Mouse (Mus musculus) stomach, embryonic 16.5 days (tissue): Measurements from ENCODE around the gene Gfpt2. TPM values are rescaled to one million over a fixed set of nuclear protein-coding genes. Genes with fewer than 3 reads are reported as not detected.
A peak's percentile ranks its signal among the peaks of the same experiment; 100 is the strongest.

Experiments used
- ATAC-seq: fragments of 200-750 bp; cut with Nextera tagmentation; 2 replicates; pipeline ENCODE4 v1.8.0; 2017; ENCODE audit warnings: moderate number of reproducible peaks, moderate TSS enrichment; ENCODE audit not compliant: insufficient read depth, low FRiP score
- H3K27ac ChIP-seq: fragments of 300-500 bp; sonication (generic); 2 replicates; pipeline ENCODE4 v1.5.1; 2014; ENCODE audit warnings: low read length
- H3K27me3 ChIP-seq: fragments of 300-500 bp; sonication (generic); 2 replicates; pipeline ENCODE4 v1.6.1; 2014; ENCODE audit warnings: low read length, control low read depth, mixed read lengths; ENCODE audit not compliant: control insufficient read depth, insufficient read depth
- H3K36me3 ChIP-seq: fragments of 300-500 bp; sonication (generic); 2 replicates; pipeline ENCODE4 v1.6.1; 2014; ENCODE audit warnings: low read length; ENCODE audit not compliant: control insufficient read depth, insufficient read depth
- H3K4me1 ChIP-seq: fragments of 300-500 bp; sonication (generic); 2 replicates; pipeline ENCODE4 v1.6.1; 2014; ENCODE audit warnings: low read length, control low read depth, mixed read lengths; ENCODE audit not compliant: control insufficient read depth, insufficient read depth
- H3K4me2 ChIP-seq: fragments of 300-500 bp; sonication (generic); 2 replicates; pipeline ENCODE4 v1.6.1; 2014; ENCODE audit warnings: low read depth, low read length, mixed read lengths
- H3K4me3 ChIP-seq: fragments of 300-500 bp; sonication (generic); replicated peaks from 2 replicates; pipeline ENCODE4 v1.5.1; 2014; ENCODE audit warnings: mild to moderate bottlenecking, low read length
- H3K9ac ChIP-seq: fragments of 300-500 bp; sonication (generic); 2 replicates; pipeline ENCODE4 v1.6.1; 2014; ENCODE audit warnings: low read length
- H3K9me3 ChIP-seq: fragments of 300-500 bp; sonication (generic); replicated peaks from 2 replicates; pipeline ENCODE4 v1.6.1; 2016; ENCODE audit warnings: low read length, control low read depth; ENCODE audit not compliant: control insufficient read depth
- WGBS: fragments of 180-500 bp; shearing (Covaris S2); extraction: QIAGEN DNeasy Blood & Tissue Kit; methylation state at CpG from one replicate; pipeline ENCODE4 v1.1.7; 2014; 5-methylcytosine and 5-hydroxymethylcytosine counted together
- polyA plus RNA-seq: library from polyadenylated mRNA; unstranded; fragments of >200 nt; fragmentation: Nextera tagmentation; extraction: Ambion mirVana; gene quantifications from 2 replicates; pipeline ENCODE4 v1.2.1, GENCODE M21; 2015

Gfpt2 gene
- polyA plus RNA-seq, 1 experiment from 2014 or later = 9.4 TPM

DNA sequence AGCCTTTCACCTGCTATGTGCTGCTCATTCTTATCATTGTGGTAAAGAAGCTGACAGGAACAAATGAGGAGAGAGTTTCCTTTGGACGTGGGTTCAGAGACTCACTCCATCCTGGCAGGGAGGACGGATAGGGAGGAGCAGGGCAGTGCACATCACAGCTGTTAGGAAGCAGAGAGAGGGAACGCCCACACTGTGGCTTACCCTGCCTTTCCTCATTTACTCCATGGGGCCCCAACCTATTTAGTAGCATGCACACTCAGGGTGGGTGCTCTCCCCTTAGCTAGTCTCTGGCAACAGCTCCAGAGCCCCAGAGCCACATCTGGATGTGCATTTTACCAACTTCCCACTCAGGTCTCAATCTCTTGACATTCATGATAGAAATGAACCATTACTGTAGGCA, 48.7 kb downstream of the Gfpt2 start:
- H3K27me3 ChIP-seq = no peaks in the 10 kb centered on the region
- no peak overlapping the region for H3K9ac ChIP-seq
- H3K4me3 ChIP-seq = no peak overlapping the region
- H3K9me3 ChIP-seq = no peaks in the 10 kb centered on the region
- H3K27ac ChIP-seq = no peak overlapping the region
- no peak for ATAC-seq
- H3K36me3 ChIP-seq = no peaks in the 10 kb centered on the region
- H3K4me1 ChIP-seq = peaks cover 14% of the 10 kb centered on the region
- WGBS = 42% methylated on average over 3 of the region's 3 CpGs
- H3K4me2 ChIP-seq = no peak overlapping the region

DNA sequence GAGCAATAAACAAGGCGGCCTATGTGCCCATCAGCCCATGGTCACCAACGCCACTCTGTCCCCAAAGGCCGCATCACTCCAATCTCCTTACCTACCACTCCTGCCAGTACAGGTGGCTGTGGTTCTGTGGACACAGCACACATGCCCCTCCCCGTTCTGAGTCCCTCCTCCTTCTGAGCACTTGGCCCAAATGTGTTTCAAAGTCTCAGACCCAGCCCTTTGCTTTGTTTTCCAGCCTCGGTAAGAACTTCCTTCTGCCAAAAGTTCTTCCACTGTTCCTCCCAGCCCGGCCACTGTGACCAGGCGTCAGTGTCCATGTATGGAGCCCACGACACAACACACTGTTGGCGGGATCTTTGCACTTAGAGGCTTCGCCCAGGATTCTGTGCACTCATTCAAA, 50.3 kb downstream of the Gfpt2 start:
- no peaks in the 10 kb centered on the region for H3K9me3 ChIP-seq
- WGBS = 83% methylated on average over 10 of the region's 10 CpGs
- H3K9ac ChIP-seq = no peak overlapping the region
- no peaks in the 10 kb centered on the region for H3K27me3 ChIP-seq
- H3K4me1 ChIP-seq = peaks cover 21% of the 10 kb centered on the region
- H3K36me3 ChIP-seq = no peaks in the 10 kb centered on the region
- no peak for ATAC-seq
- H3K27ac ChIP-seq = no peak overlapping the region
- no peak overlapping the region for H3K4me2 ChIP-seq
- H3K4me3 ChIP-seq = no peak overlapping the region

DNA sequence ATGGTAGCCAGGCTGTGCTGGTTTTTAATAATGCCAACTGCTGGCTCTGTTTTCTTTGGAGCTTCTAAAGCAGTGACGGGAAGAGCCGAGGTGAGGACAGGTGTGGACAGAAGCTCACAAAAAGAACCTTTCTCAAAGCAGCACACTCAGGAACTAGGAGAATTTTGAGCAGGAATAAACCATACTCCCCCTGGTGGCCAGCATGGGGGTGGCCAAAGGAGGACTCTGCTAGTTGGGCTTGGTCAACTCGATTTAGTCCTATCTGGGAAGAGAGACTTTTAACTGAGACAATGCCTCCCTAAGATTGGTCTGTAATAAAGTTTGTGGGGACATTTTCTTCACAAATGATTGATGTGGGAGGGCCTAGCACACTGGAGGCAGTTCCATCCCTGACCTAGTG, 51.0 kb downstream of the Gfpt2 start:
- H3K36me3 ChIP-seq = no peaks in the 10 kb centered on the region
- no peak overlapping the region for H3K4me3 ChIP-seq
- no peaks in the 10 kb centered on the region for H3K27me3 ChIP-seq
- no peak overlapping the region for H3K9ac ChIP-seq
- no peak overlapping the region for H3K27ac ChIP-seq
- no peak overlapping the region for H3K4me2 ChIP-seq
- no peak for ATAC-seq
- peaks cover 21% of the 10 kb centered on the region for H3K4me1 ChIP-seq
- 38% methylated on average over 3 of the region's 3 CpGs for WGBS
- H3K9me3 ChIP-seq = no peaks in the 10 kb centered on the region

DNA sequence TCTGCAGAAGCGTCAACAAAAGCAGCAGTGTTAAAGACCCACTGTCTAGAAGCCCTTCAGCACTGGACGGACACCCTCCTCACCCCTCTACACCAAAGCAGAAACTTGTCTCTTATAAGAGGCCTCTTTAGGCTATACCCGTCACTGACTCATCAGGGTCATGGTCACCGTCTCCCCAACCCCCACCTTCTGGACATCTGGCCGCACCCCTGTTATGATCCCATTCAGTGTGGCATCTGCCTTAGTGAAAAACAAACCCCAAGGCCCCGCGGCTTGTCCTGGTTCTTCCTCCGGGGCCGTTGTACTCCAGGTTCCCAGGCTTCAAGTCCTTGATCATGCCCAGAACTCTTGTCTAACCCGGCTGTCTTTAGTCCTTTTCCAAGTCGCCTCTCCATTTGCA, 52.0 kb downstream of the Gfpt2 start:
- Histone ChIP-seq H3K4me2 (peak overlapping the region; percentile 64), H3K4me3 (peak overlapping the region; percentile 88), H3K9me3 (no peaks in the 10 kb centered on the region), H3K36me3 (no peaks in the 10 kb centered on the region), H3K9ac (peak overlapping the region; percentile 81), H3K27ac (peak overlapping the region; percentile 53), H3K4me1 (peaks cover 21% of the 10 kb centered on the region), H3K27me3 (no peaks in the 10 kb centered on the region)
- 33% methylated on average over 11 of the region's 11 CpGs for WGBS
- ATAC-seq = no peak

DNA sequence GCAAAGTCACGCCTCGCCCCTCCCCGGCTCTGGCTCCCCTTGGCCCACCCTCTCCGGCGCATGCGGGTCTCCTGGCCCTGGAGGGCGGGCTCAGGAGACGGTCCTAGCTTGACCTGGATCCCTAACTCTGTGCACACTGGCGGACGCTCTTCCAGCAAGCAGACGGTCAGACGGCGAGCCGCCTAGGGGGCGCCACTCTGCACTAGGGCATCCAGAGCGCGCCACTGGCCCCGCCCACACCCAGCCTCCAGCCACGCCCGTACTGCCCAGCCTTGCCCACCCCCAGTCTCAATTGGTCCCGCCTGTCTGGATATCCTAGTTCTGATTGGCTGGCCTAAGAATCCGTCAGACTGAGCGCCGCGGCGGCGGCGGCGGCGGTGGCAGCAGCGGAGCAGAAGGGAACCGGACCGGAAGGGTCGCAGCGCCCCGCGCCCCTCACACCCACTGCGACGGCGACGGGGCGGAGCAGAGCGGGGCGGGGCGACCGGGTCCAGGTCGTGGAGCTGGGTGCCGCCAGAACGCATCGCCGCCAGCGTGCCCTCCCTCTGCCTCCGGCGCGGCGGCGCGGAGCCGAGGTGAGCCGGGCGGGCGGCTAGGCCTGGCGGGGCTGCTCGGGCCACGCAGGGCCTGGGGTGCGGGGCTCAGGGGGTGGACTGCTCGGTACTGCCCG, 52.6 kb downstream of the Gfpt2 start, which contains the start of gene Mapk9:
Gene Mapk9 (plus strand): TSS at position 351 of the 670 bp plus-strand sequence.
- H3K36me3 ChIP-seq = no peaks in the 10 kb centered on the region
- H3K27me3 ChIP-seq = no peaks in the 10 kb centered on the region
- WGBS = under 1% methylated on average over 62 of the region's 68 CpGs
- H3K4me1 ChIP-seq = peaks cover 21% of the 10 kb centered on the region
- peak within 1 kb of the TSS; percentile 92 for H3K9ac ChIP-seq
- peak within 1 kb of the TSS; percentile 88 for H3K4me3 ChIP-seq
- peak; percentile 99 for ATAC-seq
- peak within 1 kb of the TSS; percentile 87 for H3K4me2 ChIP-seq
- no peaks in the 10 kb centered on the region for H3K9me3 ChIP-seq
- H3K27ac ChIP-seq = peak within 1 kb of the TSS; percentile 84

DNA sequence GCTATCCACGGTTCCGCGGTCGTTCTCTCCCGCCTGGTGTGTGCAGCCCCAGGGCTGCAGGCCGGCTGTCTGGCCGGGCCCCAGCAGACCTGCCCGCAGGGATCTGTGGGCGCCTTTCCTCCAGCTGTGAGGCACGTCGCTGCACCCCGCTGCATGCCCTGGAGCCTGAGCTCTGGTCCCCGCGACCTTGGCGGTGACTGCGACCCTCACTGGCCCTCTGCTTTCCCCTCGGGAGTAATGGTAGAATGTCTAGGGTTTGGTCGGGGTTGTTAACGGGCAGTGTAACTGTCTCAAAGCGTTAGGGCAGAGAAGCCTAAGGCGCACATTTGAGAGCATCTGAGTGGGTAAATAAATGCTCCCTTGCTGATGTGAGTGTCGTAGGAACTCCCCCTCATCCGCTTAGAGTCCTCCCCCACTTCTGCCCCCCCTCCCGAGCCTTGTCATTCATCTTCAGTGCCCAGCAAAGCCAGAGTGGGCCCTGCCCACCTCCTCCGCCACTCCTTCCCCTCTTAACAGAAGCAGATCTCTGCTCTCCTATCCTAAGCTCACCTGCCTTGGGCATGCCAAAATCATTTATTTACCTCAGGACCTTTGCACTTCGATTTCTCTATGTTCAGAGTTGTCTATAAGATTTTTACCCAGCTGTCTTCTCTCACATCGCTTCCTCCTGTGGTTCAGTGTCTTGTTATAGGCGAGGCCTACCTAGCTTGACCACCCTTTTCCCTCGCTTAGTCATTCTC, 53.3 kb downstream of the Gfpt2 start:
- H3K4me1 ChIP-seq = peaks cover 21% of the 10 kb centered on the region
- H3K36me3 ChIP-seq = no peaks in the 10 kb centered on the region
- 7% methylated on average over 29 of the region's 29 CpGs for WGBS
- H3K4me2 ChIP-seq = peak overlapping the region; percentile 87
- H3K4me3 ChIP-seq = peak overlapping the region; percentile 88
- ATAC-seq = no peak
- H3K9me3 ChIP-seq = no peaks in the 10 kb centered on the region
- H3K9ac ChIP-seq = peak overlapping the region; percentile 92
- peak overlapping the region; percentile 84 for H3K27ac ChIP-seq
- no peaks in the 10 kb centered on the region for H3K27me3 ChIP-seq

DNA sequence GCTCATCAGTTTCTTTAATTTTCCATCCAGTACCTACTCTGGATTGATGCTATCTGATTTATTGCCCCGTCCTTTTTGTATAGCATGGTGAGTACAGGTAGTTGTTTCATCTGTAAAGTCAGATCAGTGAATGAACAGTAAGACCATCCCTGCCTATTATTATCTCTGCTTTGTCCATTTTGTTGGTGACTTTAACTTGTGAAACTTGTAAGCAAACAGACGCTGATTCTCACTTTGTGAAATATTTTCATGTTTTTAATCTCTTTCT, 53.8 kb downstream of the Gfpt2 start:
- no peaks in the 10 kb centered on the region for H3K36me3 ChIP-seq
- peak overlapping the region; percentile 88 for H3K4me3 ChIP-seq
- no peaks in the 10 kb centered on the region for H3K27me3 ChIP-seq
- ATAC-seq = no peak
- peak overlapping the region; percentile 92; the same call in 1 of the 2 replicates for H3K9ac ChIP-seq
- no peaks in the 10 kb centered on the region for H3K9me3 ChIP-seq
- H3K27ac ChIP-seq = no peak overlapping the region
- H3K4me2 ChIP-seq = peak overlapping the region; percentile 87
- WGBS = 63% methylated on average over 2 of the region's 2 CpGs
- H3K4me1 ChIP-seq = peaks cover 21% of the 10 kb centered on the region

DNA sequence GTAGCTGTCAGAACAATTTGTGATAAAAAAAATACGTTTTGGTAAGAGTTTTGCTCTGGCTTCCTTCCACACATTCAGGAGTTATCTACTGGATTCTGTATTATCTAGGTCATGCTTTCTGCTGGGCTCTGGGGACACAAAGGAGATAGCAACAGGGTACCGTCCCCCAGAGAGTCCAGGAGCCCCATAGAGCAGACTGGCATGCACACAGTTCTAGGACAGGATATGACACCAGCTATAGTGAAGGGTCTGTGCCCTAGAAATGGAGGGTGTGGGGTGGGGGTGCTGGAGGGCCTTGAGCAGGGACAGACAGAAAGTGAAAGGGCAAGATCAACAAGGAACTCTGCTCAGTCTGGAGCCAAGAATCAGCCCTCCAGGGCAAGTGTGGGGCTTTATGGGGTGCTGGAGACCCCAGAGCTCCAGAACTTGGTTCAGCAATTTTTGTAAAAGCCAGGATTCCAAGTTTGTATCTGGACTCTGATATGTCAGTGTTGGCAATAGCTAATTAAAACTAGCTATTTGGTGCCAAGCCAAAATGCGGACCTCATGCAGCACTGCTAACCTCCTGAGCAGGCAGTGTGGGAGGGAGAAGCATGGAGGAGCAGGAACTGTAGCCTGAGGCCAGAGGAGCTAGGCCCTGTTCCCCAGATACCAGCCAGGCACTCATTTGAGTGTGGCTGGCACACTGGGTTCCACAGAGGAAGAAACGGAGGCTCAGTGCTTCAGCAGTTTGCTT, 54.3 kb downstream of the Gfpt2 start:
- WGBS = 64% methylated on average over 4 of the region's 4 CpGs
- no peak overlapping the region for H3K27ac ChIP-seq
- no peaks in the 10 kb centered on the region for H3K27me3 ChIP-seq
- ATAC-seq = no peak
- H3K4me1 ChIP-seq = peaks cover 21% of the 10 kb centered on the region
- peak overlapping the region; percentile 46 for H3K9ac ChIP-seq
- H3K9me3 ChIP-seq = no peaks in the 10 kb centered on the region
- H3K36me3 ChIP-seq = no peaks in the 10 kb centered on the region
- peak overlapping the region; percentile 87 for H3K4me2 ChIP-seq
- H3K4me3 ChIP-seq = no peak overlapping the region

DNA sequence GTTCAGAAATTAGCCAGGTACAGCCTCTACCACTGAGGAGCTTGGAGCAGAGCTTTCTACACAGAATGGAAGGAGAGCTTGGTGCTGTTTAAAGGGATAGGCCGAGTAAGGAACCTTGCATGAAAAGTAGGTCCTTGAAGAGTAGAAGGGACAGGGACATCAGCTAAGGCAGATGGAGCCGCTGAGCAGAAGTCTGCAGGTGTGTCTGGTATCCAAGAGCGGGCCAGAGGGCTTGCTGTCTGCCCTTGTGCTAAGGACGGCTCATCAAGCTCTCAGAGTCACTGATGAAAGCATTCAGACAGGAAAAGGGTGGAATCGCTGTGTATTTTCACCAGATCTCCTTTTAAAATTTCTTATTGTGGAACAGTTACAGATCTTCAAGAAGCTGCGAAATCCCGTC, 56.4 kb downstream of the Gfpt2 start:
- no peaks in the 10 kb centered on the region for H3K9me3 ChIP-seq
- H3K4me2 ChIP-seq = no peak overlapping the region
- no peaks in the 10 kb centered on the region for H3K36me3 ChIP-seq
- no peaks in the 10 kb centered on the region for H3K27me3 ChIP-seq
- H3K27ac ChIP-seq = no peak overlapping the region
- H3K4me1 ChIP-seq = peaks cover 17% of the 10 kb centered on the region
- 84% methylated on average over 7 of the region's 7 CpGs for WGBS
- no peak for ATAC-seq
- H3K4me3 ChIP-seq = no peak overlapping the region
- H3K9ac ChIP-seq = no peak overlapping the region
